Mouse (Mus musculus): Measurements from ENCODE around the gene Mas1.

DNA sequence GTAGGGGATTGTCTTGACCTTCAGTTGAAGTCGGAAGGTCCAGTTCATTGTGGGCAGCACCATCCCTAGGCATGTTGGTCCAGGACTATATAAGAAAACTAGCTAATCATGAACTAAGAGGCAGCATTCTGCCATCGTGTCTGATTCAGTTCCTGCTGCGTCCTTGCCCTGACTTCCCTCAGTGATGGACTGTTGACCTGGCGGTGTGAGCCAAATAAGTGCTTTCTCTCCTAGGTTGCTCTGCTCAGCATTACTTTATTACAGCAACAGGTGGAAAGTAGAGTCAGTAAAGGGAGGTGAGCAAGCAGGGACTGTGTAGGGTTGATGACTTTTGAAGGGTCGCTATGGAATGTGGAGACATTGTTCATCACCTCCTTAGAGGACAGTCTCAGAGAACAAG is 32.2 kb downstream of the Mas1 start:
- TF ChIP-seq CTCF (IDR thresholded peaks at IDR 0.05; ENCODE audit: low read depth) (no peak), EP300 (IDR thresholded peaks at IDR 0.05; ENCODE audit: low read depth) (no peak)

Measured in liver, embryonic 14.5 days (tissue).